Mouse (Mus musculus) liver, adult 2 months (tissue): Measurements from ENCODE around the gene Aqp11. TPM values are rescaled to one million over a fixed set of nuclear protein-coding genes. Genes with fewer than 3 reads are reported as not detected.

ENCODE experiments used
- DNase-seq: peaks from one replicate; pipeline ENCODE4 v3.0.0-alpha.2; 2011; ENCODE audit warnings: low read depth, low spot score; ENCODE audit errors: extremely low read depth
- H3K27ac ChIP-seq: fragments of 200-500 bp; replicated peaks from 2 replicates; pipeline ENCODE4 v1.5.1; 2012; ENCODE audit warnings: low read depth, mild to moderate bottlenecking, control low read depth, inconsistent platforms, low read length; ENCODE audit not compliant: insufficient read depth
- H3K27me3 ChIP-seq: fragments of 200-500 bp; 2 replicates; pipeline ENCODE4 v1.6.1; 2012; ENCODE audit warnings: mild to moderate bottlenecking, moderate library complexity, low read length, inconsistent platforms; ENCODE audit not compliant: control insufficient read depth, insufficient read depth
- H3K36me3 ChIP-seq: fragments of 200-500 bp; 2 replicates; pipeline ENCODE4 v1.6.1; 2012; ENCODE audit warnings: low read length, inconsistent platforms; ENCODE audit not compliant: control insufficient read depth, insufficient read depth
- H3K4me1 ChIP-seq: fragments of 200-500 bp; 2 replicates; pipeline ENCODE4 v1.6.1; 2011; ENCODE audit warnings: low read length; ENCODE audit not compliant: control insufficient read depth, insufficient read depth
- H3K4me3 ChIP-seq: fragments of 200-500 bp; 2 replicates; pipeline ENCODE4 v1.5.1; 2011; ENCODE audit warnings: low read depth, mild to moderate bottlenecking, control low read depth, low read length, moderate library complexity; ENCODE audit not compliant: insufficient read depth
- H3K79me2 ChIP-seq: fragments of 200-500 bp; 2 replicates; pipeline ENCODE4 v1.6.1; 2012; ENCODE audit warnings: inconsistent platforms, mild to moderate bottlenecking, low read length, moderate library complexity; ENCODE audit not compliant: control insufficient read depth, insufficient read depth
- H3K9ac ChIP-seq: fragments of 200-500 bp; 2 replicates; pipeline ENCODE4 v1.6.1; 2012; ENCODE audit warnings: low read depth, mild to moderate bottlenecking, control low read depth, inconsistent platforms, low read length
- CTCF ChIP-seq: fragments of 200-500 bp; IDR thresholded peaks from 2 replicates; pipeline ENCODE4 v1.5.1; 2011; ENCODE audit warnings: low read depth, low read length, control low read depth
- POLR2A ChIP-seq: fragments of 200-500 bp; IDR thresholded peaks from 2 replicates; pipeline ENCODE4 v1.6.1; 2011; ENCODE audit warnings: low read length, control low read depth; ENCODE audit not compliant: insufficient read depth; ENCODE audit errors: extremely low read depth
- WGBS: fragments of 180-500 bp; shearing (Covaris S2); methylation state at CpG from one replicate; pipeline ENCODE4 v1.1.7; 2018; 5-methylcytosine and 5-hydroxymethylcytosine counted together
- polyA plus RNA-seq: library from polyadenylated mRNA; depleted of rRNA; stranded (reverse); fragments of >200 nt; gene quantifications from 2 replicates; pipeline ENCODE4 v1.2.3, GENCODE M21; 2012
- total RNA-seq: library from RNA; depleted of rRNA; stranded (reverse); fragments of >200 nt; gene quantifications from 2 replicates; pipeline ENCODE4 v1.2.3, GENCODE M21; 2014

Aqp11 gene
- total and polyA plus RNA-seq, 2 experiments = 17.1 to 36.8 TPM

DNA sequence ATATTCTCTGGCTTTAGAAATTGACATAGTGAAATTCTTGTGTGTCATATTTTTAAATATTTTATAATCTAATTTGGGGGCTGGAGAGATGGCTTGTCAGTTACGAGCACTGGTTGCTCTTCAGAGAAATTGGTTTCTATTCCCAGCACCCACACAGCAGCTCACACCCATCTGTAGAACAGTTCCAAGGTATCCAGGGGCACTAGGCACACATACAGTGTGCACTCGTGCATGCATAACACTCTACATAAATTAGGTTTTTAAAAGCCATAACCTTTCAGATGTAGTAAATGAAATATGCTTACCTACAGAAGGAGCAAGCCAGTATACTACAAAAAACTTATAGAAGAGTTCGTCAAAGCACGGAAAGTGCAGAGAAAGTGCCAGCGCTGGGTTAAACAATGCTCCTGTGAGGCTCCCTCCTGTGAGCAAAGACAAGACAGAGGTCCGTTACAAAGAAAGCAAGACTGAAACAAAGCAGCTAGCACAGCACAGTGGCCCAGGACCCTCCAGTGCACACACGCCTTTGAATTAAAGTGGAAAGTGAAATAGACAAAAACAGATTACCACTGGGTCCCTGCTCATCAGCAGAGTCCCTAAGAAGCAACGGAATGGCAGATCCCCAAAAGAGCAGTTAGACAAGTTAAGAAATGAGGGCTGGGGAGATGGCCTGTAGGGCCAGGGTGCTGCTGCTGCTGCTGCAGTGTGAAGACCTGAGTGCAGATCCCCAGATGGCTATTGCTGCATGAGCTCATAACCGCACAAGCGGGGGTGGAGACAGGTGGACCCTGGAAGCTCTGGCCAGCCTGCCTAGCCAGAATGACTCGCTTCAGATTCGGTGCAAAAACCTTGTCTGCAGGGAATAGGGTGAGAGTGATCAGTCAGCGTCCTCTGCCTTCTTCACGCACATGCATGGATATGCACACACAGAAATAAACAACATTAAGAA is 9.1 kb downstream of the Aqp11 start:
- 87% methylated on average over 14 of the region's 14 CpGs for WGBS
- Histone ChIP-seq H3K4me3 (no peak overlapping the region), H3K9ac (no peak overlapping the region), H3K4me1 (peaks cover 10% of the 10 kb centered on the region), H3K79me2 (peaks cover 11% of the 10 kb centered on the region), H3K27ac (no peak overlapping the region), H3K36me3 (peaks cover 10% of the 10 kb centered on the region; the same call in 1 of the 2 replicates), H3K27me3 (no peaks in the 10 kb centered on the region)
- DNase-seq = no peak
- TF ChIP-seq CTCF (no peak), POLR2A (no peak)

- no peak for DNase-seq
- Histone ChIP-seq H3K27me3 (no peaks in the 10 kb centered on the region), H3K79me2 (peaks cover 10% of the 10 kb centered on the region), H3K4me3 (no peak overlapping the region), H3K4me1 (peaks cover 8% of the 10 kb centered on the region), H3K36me3 (peaks cover 15% of the 10 kb centered on the region; the same call in 1 of the 2 replicates), H3K27ac (no peak overlapping the region), H3K9ac (no peak overlapping the region)
- TF ChIP-seq CTCF (no peak), POLR2A (no peak)
- WGBS = 88% methylated on average over 7 of the region's 7 CpGs
These were observed 11.3 kb downstream of the Aqp11 start for GRCm38 (mm10) chr7:97726778-97727177.

DNA sequence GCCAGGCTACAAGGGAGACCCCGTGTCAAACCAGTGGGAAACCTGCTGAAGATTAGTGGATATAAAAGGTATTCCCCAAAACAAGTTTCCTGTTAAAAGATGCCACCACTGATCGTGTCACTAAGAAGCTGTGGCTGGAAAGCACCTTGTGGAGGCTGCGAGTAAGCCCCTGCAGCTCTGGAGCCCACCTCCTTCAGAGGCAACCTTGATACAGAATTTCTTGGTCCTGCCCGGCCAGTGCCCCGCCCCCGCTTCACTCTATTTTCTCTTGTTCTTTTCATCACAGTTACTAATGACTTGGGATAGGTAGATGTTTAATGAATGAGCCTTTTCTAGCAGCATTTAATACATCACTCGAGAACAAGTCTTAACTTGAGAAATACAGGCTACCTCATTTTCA is 12.0 kb downstream of the Aqp11 start:
- Histone ChIP-seq H3K27me3 (no peaks in the 10 kb centered on the region), H3K79me2 (peaks cover 6% of the 10 kb centered on the region; the same call in 1 of the 2 replicates), H3K9ac (no peak overlapping the region), H3K27ac (no peak overlapping the region), H3K4me1 (peaks cover 7% of the 10 kb centered on the region), H3K4me3 (no peak overlapping the region), H3K36me3 (peaks cover 15% of the 10 kb centered on the region; the same call in 1 of the 2 replicates)
- WGBS = 95% methylated on average over 7 of the region's 7 CpGs
- TF ChIP-seq CTCF = no peak
- TF ChIP-seq POLR2A = no peak
- no peak for DNase-seq

- Histone ChIP-seq H3K4me1 (peaks cover 3% of the 10 kb centered on the region; the same call in 1 of the 2 replicates), H3K27me3 (no peaks in the 10 kb centered on the region), H3K36me3 (peaks cover 15% of the 10 kb centered on the region; the same call in 1 of the 2 replicates), H3K9ac (no peak overlapping the region), H3K27ac (no peak overlapping the region), H3K4me3 (no peak overlapping the region), H3K79me2 (peaks cover 6% of the 10 kb centered on the region; the same call in 1 of the 2 replicates)
- 98% methylated on average over 6 of the region's 6 CpGs for WGBS
- DNase-seq = no peak
- no peak for TF ChIP-seq POLR2A
- no peak for TF ChIP-seq CTCF
These were observed 12.7 kb downstream of the Aqp11 start for GRCm38 (mm10) chr7:97725401-97725800.

- 90% methylated on average over 11 of the region's 11 CpGs for WGBS
- no peak for TF ChIP-seq CTCF
- no peak for TF ChIP-seq POLR2A
- peaks cover 15% of the 10 kb centered on the region; the same call in 1 of the 2 replicates for H3K36me3 ChIP-seq
These were observed 14.2 kb downstream of the Aqp11 start for GRCm38 (mm10) chr7:97723646-97724538.

More at GRCm38 (mm10) chr7:97723646-97724538, 14.2 kb downstream of the Aqp11 start:
- DNase-seq = no peak
- no peak overlapping the region for H3K9ac ChIP-seq
- no peaks in the 10 kb centered on the region for H3K79me2 ChIP-seq
- no peak overlapping the region for H3K4me3 ChIP-seq
- H3K27me3 ChIP-seq = no peaks in the 10 kb centered on the region
- no peak overlapping the region for H3K27ac ChIP-seq
- no peaks in the 10 kb centered on the region for H3K4me1 ChIP-seq
